Mouse (Mus musculus) heart, postnatal 0 days (tissue): ENCODE results near the gene Plekhg2.

Source experiments
- CTCF ChIP-seq: IDR thresholded peaks from 2 replicates; pipeline ENCODE4 v1.5.1; 2016; ENCODE audit warnings: antibody characterized with exemption, control low read depth, low read depth
- EP300 ChIP-seq: IDR thresholded peaks from 2 replicates; pipeline ENCODE4 v1.6.1; 2016; ENCODE audit warnings: antibody characterized with exemption, low read depth

- TF ChIP-seq CTCF: no peak
- no peak for TF ChIP-seq EP300
These were observed 14.4 kb downstream of the Plekhg2 start for GRCm38 (mm10) chr7:28357984-28358383.
